Mouse (Mus musculus) CD4-positive helper T cell, adult 2 months (primary cell): ENCODE results near the gene Neurod1.

ENCODE experiments used
- DNase-seq: peaks from one replicate; pipeline ENCODE4 v3.0.0-alpha.2; 2012; ENCODE audit warnings: low read depth, missing footprints, low spot score

The Neurod1 gene

DNA sequence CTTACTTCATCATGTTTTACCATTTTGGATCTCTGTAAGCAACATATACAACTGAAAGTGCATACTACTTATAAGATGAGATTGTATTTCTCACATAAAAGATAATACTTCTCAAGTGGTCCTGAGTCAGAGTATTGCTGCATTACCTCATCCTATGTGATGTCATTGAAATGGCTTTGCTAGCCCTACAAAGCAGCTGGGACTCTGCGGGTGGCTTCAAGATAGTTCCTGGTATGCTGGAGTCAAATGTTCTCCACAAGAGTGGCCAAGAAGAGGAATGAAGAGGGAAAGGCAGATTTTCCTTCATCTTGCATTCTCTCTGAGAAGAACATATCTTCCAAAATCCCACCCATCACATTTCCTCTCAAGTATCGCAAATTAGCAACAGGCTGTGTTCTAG, 13.2 kb downstream of the Neurod1 start:
- DNase-seq: no peak

DNA sequence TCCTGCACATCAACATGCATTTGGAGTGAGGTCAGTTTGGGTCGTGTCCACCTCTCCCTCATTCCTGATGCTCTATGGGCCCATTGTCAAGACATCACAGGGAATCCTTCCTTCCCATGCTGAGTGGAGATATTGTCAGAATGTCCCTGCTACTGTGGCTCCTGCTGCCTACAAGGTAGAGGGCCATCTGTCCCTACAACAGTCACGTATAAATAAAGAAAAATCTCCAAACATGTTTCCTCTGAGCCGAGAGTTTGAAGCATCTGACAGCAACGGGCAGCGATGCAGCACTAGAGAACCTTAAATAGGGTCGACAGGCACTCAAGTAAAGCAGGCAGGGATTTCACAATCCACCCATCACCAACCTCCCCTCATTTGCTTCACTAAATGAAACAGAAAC, 13.6 kb downstream of the Neurod1 start:
- no peak for DNase-seq

DNA sequence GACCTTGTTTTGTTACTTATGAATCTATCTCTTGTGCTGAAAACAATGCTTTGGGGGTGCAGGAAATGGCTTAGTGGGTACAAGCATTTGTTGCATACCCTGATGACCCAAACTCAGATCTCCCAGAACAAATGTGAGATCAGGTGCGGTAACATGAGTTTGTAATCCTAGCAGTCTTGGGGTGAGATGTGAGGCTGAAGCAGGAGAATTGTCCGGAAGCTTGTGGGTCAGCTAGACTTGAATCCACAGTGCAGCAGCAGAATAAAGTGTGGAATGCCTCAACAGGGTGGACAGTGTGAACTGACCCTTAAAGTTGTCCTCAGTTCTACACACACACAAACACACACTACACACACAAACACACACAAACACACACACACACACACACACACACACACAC, 14.3 kb downstream of the Neurod1 start:
- DNase-seq: no peak

DNA sequence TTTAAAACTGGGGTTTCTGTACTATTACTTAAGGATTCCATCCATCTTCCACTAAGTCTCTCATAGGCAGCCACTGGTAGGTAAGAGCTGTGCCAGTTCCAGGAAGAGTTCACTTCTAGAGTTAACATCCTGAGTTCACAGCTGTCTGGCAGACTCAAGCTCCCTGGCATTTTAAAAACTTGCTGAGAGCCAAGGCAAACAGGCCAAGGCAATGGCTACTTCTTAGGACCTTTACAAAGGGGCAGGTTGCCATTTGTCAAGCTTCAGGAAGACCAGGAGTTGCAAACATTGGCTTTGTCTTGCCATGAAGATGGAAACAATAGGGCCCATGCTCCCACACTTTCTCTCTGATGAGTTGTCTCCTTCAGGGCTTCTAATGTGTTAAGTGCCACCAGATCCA, 26.5 kb downstream of the Neurod1 start:
- no peak for DNase-seq

DNA sequence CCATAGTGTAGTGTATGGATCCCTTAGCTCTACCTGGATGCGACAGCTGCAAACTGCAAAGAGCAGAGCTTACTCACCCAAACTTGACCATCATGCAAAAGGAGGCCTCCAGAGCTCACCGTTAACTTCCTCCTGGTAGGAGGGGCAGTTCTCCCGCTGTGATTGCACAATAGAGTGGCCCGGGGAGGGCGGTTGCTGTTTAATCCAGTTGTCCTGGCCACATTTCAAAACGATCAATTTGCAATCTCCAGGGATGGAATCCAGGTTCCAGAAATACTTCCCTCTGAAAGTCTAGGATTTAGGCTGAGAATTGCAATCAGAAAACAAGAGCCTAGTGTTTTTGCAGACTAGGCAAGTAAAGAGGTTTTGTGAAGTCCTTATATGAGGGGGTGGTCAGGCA, 26.9 kb downstream of the Neurod1 start:
- DNase-seq: no peak

DNA sequence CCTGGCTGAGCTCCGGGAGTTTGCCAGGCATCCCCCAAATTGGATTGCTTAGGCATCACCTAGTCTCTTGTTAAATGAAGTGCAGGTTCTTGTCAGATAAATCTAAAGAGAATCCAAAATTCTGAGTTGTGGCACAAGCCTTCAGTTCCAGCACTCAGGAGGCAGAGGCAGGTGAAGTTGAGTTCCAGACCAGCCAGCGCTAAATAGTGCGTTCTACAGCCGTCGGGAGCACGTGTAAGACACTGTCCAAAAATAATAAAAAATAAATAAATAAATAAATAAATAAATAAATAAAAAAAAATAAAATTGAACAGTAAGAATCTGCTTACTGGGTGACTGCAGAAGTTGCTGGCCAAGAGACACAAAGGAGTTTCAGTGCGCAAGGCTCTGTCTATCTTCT, 27.4 kb downstream of the Neurod1 start:
- DNase-seq: no peak

DNA sequence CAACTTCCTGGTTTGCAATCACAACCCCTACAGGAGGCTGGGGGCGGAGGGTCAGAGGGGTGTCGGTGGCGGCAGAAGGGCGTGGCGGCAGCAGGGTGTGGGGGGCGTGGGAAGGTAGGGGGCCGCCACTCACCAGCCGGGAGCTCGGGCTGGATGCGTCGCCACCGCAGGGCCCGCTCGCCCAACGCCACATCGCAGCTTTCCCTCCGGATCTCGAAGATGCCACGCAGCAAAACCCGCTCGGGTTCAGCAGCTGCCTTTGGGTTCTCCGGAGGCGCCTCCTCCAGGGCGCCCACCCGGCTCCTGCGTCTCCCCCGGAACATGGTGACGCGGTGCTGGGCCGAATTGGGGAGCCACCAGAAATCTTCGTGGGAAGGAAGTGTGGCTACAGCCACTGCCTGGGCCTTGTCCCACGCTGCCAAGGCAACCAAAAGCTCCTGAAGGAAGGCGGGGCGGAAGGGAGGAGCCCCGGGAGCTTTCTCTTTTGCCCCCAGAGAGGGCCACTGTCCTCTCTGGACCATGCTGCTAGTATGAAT, 27.9 kb downstream of the Neurod1 start:
- DNase-seq: peak; percentile 2

DNA sequence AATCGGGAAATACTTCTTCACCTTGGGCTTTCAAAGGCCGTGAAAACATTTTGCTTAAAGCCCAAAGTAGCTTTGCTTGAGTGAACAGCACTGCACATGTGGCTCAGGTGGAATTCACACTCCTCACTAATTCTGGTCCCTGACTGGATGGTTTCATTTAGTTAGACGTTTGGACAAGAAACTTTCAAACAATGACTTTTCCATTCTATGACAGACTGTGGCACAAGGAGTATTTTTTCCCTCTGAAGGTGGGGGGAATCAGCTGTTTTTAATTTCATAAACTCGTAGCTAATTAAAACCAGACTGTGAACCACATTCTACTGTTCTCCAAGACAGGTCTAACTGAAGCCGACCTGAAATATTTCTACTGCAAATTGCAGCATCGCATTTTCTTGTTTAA, 28.5 kb downstream of the Neurod1 start:
- DNase-seq: no peak

DNA sequence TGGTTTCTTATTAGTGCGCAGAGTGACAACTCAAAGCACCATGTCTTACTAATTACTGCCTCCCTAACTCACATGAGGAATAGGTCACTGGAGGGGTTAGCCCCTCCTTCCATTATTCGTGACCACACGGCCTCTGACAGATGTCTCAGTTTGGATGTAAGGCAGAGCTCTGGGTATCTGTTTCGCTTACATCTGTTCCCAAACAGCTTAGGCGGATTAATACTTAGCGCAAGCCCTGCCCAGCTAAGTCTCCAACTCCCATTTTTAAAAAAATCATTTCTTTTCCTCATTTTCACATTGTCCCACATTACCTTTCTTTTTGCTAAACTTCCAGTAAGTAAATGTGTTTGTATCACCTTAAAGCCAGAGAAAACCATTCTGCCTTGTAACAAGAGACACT, 34.9 kb downstream of the Neurod1 start:
- DNase-seq: no peak

DNA sequence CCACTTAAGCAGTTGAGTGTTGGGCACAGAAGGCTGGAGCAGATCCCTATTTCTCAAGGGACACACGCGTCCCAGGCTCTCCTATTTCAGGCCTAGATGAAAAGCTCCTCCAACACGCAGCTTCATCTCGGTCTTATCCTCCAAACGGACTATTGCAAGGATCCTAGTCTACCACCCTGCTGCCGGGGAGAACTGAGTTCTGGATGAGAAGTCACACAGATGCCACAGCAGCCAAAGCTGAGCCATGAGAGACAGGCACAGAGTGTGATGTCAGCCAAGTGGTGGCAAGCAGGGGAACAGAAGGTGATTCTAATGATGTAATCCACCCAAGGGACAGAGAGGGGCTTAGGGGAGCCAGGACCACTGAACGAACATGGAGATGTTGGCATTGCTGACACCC, 42.0 kb downstream of the Neurod1 start:
- no peak for DNase-seq

DNA sequence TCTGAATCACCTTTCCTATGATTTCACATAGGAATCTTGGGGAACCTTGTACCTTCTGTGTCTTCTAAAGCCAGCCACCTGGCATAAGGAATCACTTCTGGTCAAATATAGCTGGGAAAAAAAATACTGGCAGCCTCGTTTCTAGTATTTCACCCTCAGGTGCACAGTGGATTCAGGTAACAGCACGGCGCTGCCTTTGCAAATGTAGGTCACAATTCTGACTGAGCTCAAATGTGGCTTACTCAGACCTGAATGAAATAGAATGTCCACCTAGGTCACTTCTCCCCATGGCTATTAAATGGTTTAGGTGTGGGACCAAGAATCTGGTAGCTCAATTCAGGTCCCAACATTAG, 45.7 kb downstream of the Neurod1 start:
- DNase-seq: no peak

DNA sequence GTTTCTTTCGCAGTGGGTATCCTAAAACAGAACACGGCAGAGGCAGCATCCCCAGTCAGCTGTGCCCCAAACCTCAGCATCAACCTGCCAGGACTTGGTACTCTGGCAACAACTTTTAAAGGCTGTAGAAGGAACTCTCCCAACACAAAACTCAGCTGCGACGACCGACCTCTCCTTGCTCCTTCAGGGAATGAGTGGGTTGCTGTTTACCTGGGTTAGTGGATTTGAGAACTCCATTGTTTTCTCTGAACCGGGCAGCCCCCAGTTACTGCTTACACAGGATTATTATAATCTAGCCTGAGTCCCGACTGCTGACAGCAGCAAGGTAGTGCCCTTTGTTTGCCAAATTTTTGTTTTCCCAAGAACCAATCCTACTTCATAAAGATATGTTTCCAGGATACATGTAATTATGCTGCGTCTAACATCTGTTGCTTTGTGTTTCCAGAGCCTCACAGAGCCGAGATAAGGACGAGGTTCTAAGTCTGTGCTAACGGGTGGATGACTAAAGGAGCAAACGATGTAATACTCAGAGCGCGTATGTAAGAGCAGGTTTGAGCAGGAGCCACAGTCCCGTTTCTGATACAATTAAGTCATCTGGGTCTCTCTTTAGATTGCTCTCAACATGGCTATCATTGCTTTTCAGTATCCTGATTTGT, 46.2 kb downstream of the Neurod1 start:
- no peak for DNase-seq

DNA sequence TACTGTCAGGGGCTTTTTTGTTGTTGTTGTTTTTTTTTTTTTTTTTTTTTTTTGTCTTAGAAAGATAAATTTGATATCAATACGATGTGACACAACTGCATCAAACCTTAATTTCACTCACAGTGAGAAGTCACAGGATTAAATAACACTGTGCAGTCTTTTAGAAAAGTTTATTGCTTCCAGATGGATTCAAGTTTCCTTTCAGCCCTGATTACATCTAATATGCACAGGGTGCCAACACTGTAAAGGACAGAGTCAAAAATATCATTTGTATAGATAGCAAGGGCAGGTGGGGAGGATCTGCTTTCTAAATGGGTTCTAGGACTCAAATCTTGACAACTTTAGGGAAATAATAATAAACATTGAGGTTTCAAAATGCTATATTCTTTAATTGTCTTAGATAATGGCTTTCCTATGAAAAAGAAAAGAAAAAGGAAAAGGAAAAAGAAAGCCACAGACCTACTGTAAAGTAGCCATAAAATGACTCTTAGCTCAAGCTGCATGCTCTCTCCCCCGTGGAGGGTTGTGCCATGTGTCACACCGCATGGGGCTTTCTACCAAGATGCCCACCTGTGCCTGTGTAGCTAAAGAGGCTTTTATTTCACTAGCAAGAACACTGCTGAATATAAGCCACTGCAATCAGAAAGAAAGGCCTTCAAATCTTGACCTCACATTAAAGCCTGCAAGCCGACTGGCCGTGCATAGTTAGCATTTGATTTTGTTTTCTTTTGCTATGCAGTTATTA, 50.7 kb downstream of the Neurod1 start:
- no peak for DNase-seq
